Mouse (Mus musculus): ENCODE data around the gene Rab29. TPM values are rescaled to one million over a fixed set of nuclear protein-coding genes. Genes with fewer than 3 reads are reported as not detected.
"Not testable (repeated sequence)": the region's sequence is repeated elsewhere in the genome, so short reads cannot be mapped to it uniquely, and the experiment has no call there.

Rab29 gene
- polyA plus RNA-seq, 1 experiment from 2014 or later, result 11.7 TPM

- no peaks in the 10 kb centered on the region for H3K36me3 ChIP-seq (replicated peaks)
- WGBS, result 86% methylated on average over 2 of the region's 2 CpGs
- no peak overlapping the region for H3K4me3 ChIP-seq
- H3K9me3 ChIP-seq, result no peaks in the 10 kb centered on the region
- H3K27ac ChIP-seq (replicated peaks), result no peak overlapping the region
- peaks cover 18% of the 10 kb centered on the region for H3K27me3 ChIP-seq (replicated peaks; ENCODE audit: low read depth, poor library complexity, severe bottlenecking)
- no peak for DNase-seq (ENCODE audit: low spot score)
- peaks cover 7% of the 10 kb centered on the region for H3K4me1 ChIP-seq
These were observed 2.5 kb downstream of the Rab29 start for GRCm38 (mm10) chr1:131869561-131869960.

GRCm38 (mm10) chr1:131872856-131873255 lies 5.8 kb downstream of the Rab29 start:
- Histone ChIP-seq H3K4me3 (no peak overlapping the region), H3K9me3 (no peaks in the 10 kb centered on the region), H3K36me3 (replicated peaks) (no peaks in the 10 kb centered on the region), H3K27ac (replicated peaks) (no peak overlapping the region), H3K4me1 (peaks cover 2% of the 10 kb centered on the region), H3K27me3 (replicated peaks; ENCODE audit: low read depth, poor library complexity, severe bottlenecking) (peaks cover 15% of the 10 kb centered on the region)
- no peak for DNase-seq (ENCODE audit: low spot score)
- 49% methylated on average over 1 of the region's 1 CpGs for WGBS

GRCm38 (mm10) chr1:131879816-131880215 lies 12.8 kb downstream of the Rab29 start:
- WGBS, result 77% methylated on average over 2 of the region's 2 CpGs
- Histone ChIP-seq H3K4me3 (no peak overlapping the region), H3K9me3 (no peaks in the 10 kb centered on the region), H3K27ac (replicated peaks) (no peak overlapping the region), H3K36me3 (replicated peaks) (no peaks in the 10 kb centered on the region), H3K27me3 (replicated peaks; ENCODE audit: low read depth, poor library complexity, severe bottlenecking) (no peaks in the 10 kb centered on the region), H3K4me1 (no peaks in the 10 kb centered on the region)
- no peak for DNase-seq (ENCODE audit: low spot score)

- Histone ChIP-seq H3K4me1 (no peaks in the 10 kb centered on the region), H3K27me3 (replicated peaks; ENCODE audit: low read depth, poor library complexity, severe bottlenecking) (no peaks in the 10 kb centered on the region), H3K4me3 (no peak overlapping the region), H3K27ac (replicated peaks) (no peak overlapping the region), H3K36me3 (replicated peaks) (no peaks in the 10 kb centered on the region), H3K9me3 (no peaks in the 10 kb centered on the region)
- DNase-seq (ENCODE audit: low spot score), result no peak
- 62% methylated on average over 2 of the region's 2 CpGs for WGBS
These were observed 15.8 kb downstream of the Rab29 start for GRCm38 (mm10) chr1:131882787-131883186.

GRCm38 (mm10) chr1:131886173-131886572 lies 19.1 kb downstream of the Rab29 start:
- H3K4me1 ChIP-seq, result no peaks in the 10 kb centered on the region

GRCm38 (mm10) chr1:131886641-131887040 lies 19.6 kb downstream of the Rab29 start:
- DNase-seq (ENCODE audit: low spot score), result no peak
- H3K9me3 ChIP-seq, result no peaks in the 10 kb centered on the region
- no peak overlapping the region for H3K27ac ChIP-seq (replicated peaks)
- H3K4me3 ChIP-seq, result no peak overlapping the region
- no peaks in the 10 kb centered on the region for H3K4me1 ChIP-seq
- H3K36me3 ChIP-seq (replicated peaks), result no peaks in the 10 kb centered on the region
- 89% methylated on average over 3 of the region's 3 CpGs for WGBS
- H3K27me3 ChIP-seq (replicated peaks; ENCODE audit: low read depth, poor library complexity, severe bottlenecking), result no peaks in the 10 kb centered on the region

More at GRCm38 (mm10) chr1:131886173-131886572, 19.1 kb downstream of the Rab29 start:
- no peak overlapping the region for H3K4me3 ChIP-seq
- no peak overlapping the region for H3K27ac ChIP-seq (replicated peaks)
- WGBS, result 73% methylated on average over 2 of the region's 2 CpGs
- DNase-seq (ENCODE audit: low spot score), result no peak
- H3K9me3 ChIP-seq, result no peaks in the 10 kb centered on the region
- H3K36me3 ChIP-seq (replicated peaks), result no peaks in the 10 kb centered on the region
- no peaks in the 10 kb centered on the region for H3K27me3 ChIP-seq (replicated peaks; ENCODE audit: low read depth, poor library complexity, severe bottlenecking)

- Histone ChIP-seq H3K36me3 (replicated peaks) (no peaks in the 10 kb centered on the region), H3K4me1 (no peaks in the 10 kb centered on the region), H3K9me3 (no peaks in the 10 kb centered on the region), H3K27me3 (replicated peaks; ENCODE audit: low read depth, poor library complexity, severe bottlenecking) (no peaks in the 10 kb centered on the region), H3K27ac (replicated peaks) (no peak overlapping the region), H3K4me3 (no peak overlapping the region)
- DNase-seq (ENCODE audit: low spot score), result no peak
- 79% methylated on average over 6 of the region's 6 CpGs for whole genome bisulfite sequencing
These were observed 23.1 kb downstream of the Rab29 start for GRCm38 (mm10) chr1:131890043-131890658.

GRCm38 (mm10) chr1:131891436-131891835 lies 24.4 kb downstream of the Rab29 start:
- Histone ChIP-seq H3K27ac (replicated peaks) (no peak overlapping the region), H3K36me3 (replicated peaks) (no peaks in the 10 kb centered on the region), H3K4me1 (no peaks in the 10 kb centered on the region), H3K9me3 (no peaks in the 10 kb centered on the region), H3K4me3 (no peak overlapping the region), H3K27me3 (replicated peaks; ENCODE audit: low read depth, poor library complexity, severe bottlenecking) (no peaks in the 10 kb centered on the region)
- WGBS, result 55% methylated on average over 4 of the region's 4 CpGs
- DNase-seq (ENCODE audit: low spot score), result no peak

- Histone ChIP-seq H3K9me3 (no peaks in the 10 kb centered on the region), H3K27me3 (replicated peaks; ENCODE audit: low read depth, poor library complexity, severe bottlenecking) (peaks cover 17% of the 10 kb centered on the region), H3K27ac (replicated peaks) (no peak overlapping the region), H3K4me3 (no peak overlapping the region), H3K36me3 (replicated peaks) (no peaks in the 10 kb centered on the region), H3K4me1 (no peaks in the 10 kb centered on the region)
- WGBS, result 94% methylated on average over 4 of the region's 4 CpGs
- DNase-seq (ENCODE audit: low spot score), result no peak
These were observed 35.7 kb downstream of the Rab29 start for GRCm38 (mm10) chr1:131902679-131903078.

- Histone ChIP-seq H3K4me1 (no peaks in the 10 kb centered on the region), H3K9me3 (no peaks in the 10 kb centered on the region), H3K4me3 (no peak overlapping the region), H3K36me3 (replicated peaks) (no peaks in the 10 kb centered on the region), H3K27me3 (replicated peaks; ENCODE audit: low read depth, poor library complexity, severe bottlenecking) (peaks cover 20% of the 10 kb centered on the region), H3K27ac (replicated peaks) (no peak overlapping the region)
- no peak for DNase-seq (ENCODE audit: low spot score)
- WGBS, result 90% methylated on average over 7 of the region's 7 CpGs
These were observed 36.2 kb downstream of the Rab29 start for GRCm38 (mm10) chr1:131903251-131903650.

GRCm38 (mm10) chr1:131905497-131905896 lies 38.5 kb downstream of the Rab29 start:
- no peaks in the 10 kb centered on the region for H3K36me3 ChIP-seq (replicated peaks)
- H3K27me3 ChIP-seq (replicated peaks; ENCODE audit: low read depth, poor library complexity, severe bottlenecking), result peaks cover 30% of the 10 kb centered on the region
- no peak overlapping the region for H3K4me3 ChIP-seq
- no peak overlapping the region for H3K27ac ChIP-seq (replicated peaks)
- no peak for DNase-seq (ENCODE audit: low spot score)
- no peaks in the 10 kb centered on the region for H3K4me1 ChIP-seq
- no peaks in the 10 kb centered on the region for H3K9me3 ChIP-seq
- 23% methylated on average over 1 of the region's 1 CpGs for WGBS

GRCm38 (mm10) chr1:131908456-131908855 lies 41.4 kb downstream of the Rab29 start:
- WGBS, result 96% methylated on average over 3 of the region's 3 CpGs
- Histone ChIP-seq H3K36me3 (replicated peaks) (peaks cover 14% of the 10 kb centered on the region), H3K27ac (replicated peaks) (no peak overlapping the region), H3K27me3 (replicated peaks; ENCODE audit: low read depth, poor library complexity, severe bottlenecking) (peaks cover 30% of the 10 kb centered on the region), H3K4me1 (peaks cover 14% of the 10 kb centered on the region), H3K9me3 (no peaks in the 10 kb centered on the region), H3K4me3 (no peak overlapping the region)
- no peak for DNase-seq (ENCODE audit: low spot score)

- H3K4me3 ChIP-seq; H3K27ac ChIP-seq (replicated peaks); H3K9me3 ChIP-seq; DNase-seq (ENCODE audit: low spot score): not testable (repeated sequence)
- 98% methylated on average over 2 of the region's 2 CpGs for WGBS
- Histone ChIP-seq H3K4me1 (peaks cover 14% of the 10 kb centered on the region), H3K27me3 (replicated peaks; ENCODE audit: low read depth, poor library complexity, severe bottlenecking) (peaks cover 27% of the 10 kb centered on the region), H3K36me3 (replicated peaks) (peaks cover 17% of the 10 kb centered on the region)
These were observed 42.2 kb downstream of the Rab29 start for GRCm38 (mm10) chr1:131909236-131909635.

Measured in embryonic facial prominence, embryonic 10.5 days (tissue).